28 mouse cellular contexts compared by ENCODE assay signal in genomic region chr15:5493286-5493685, GRCm38 (mm10).
DNase-seq lines count a peak whose midpoint lies in the region; ATAC-seq and TF ChIP-seq lines count a peak whose summit lies in the region.
"Had no signal": no experiment of that assay in that cellular context is flagged by ENCODE, and none has a peak within 500 bp of the region (broad histone marks: within the 10 kb centered on the region; RNA-seq: fewer than 3 reads in every experiment).

No protein-coding gene starts in this region.

- no peaks in the 10 kb centered on the region for H3K27me3 ChIP-seq in kidney, postnatal 0 days (ENCODE audit: insufficient read depth, low read length)
- H3K27me3 ChIP-seq: embryonic facial prominence, embryonic 15.5 days; heart, embryonic 12.5 days; limb, embryonic 13.5 days; megakaryocyte, embryonic 14.5 days; midbrain, embryonic 13.5 days had no signal

- H3K4me1 ChIP-seq in kidney, postnatal 0 days (replicated peaks; ENCODE audit: insufficient read depth, low read length) = no peaks in the 10 kb centered on the region
- H3K4me1 ChIP-seq: embryonic facial prominence, embryonic 10.5 days; embryonic facial prominence, embryonic 15.5 days; heart, embryonic 12.5 days; limb, embryonic 13.5 days; midbrain, embryonic 13.5 days had no signal

- no peaks in the 10 kb centered on the region for H3K36me3 ChIP-seq in kidney, postnatal 0 days (ENCODE audit: insufficient read depth, low read length)
- H3K36me3 ChIP-seq: embryonic facial prominence, embryonic 10.5 days; embryonic facial prominence, embryonic 15.5 days; G1E; heart, embryonic 12.5 days; limb, embryonic 13.5 days; midbrain, embryonic 13.5 days had no signal

- DNase-seq in kidney, postnatal 0 days (ENCODE audit: low spot score) = peak; percentile 36
- DNase-seq in kidney, postnatal 36 days = no peak
- DNase-seq in lung, postnatal 10 days = peak; percentile 6
- no peak for DNase-seq in lung, postnatal 25 days (ENCODE audit: low spot score)
- no peak for DNase-seq in thymus, postnatal 10 days (ENCODE audit: low spot score in 2 of 2)
- DNase-seq in urinary bladder, postnatal 10 days (ENCODE audit: low spot score) = no peak
- DNase-seq: adrenal gland, adult 8-10 months; cerebellum, adult 2 months; cerebellum, postnatal 14 days; gastrocnemius, adult 2 months; gastrocnemius, postnatal 36 days; heart, adult 2 months; kidney, adult 11 months; kidney, postnatal 25 days; lung, postnatal 14 days; thymus, postnatal 25 days had no signal

- no peak overlapping the region for H3K4me3 ChIP-seq in kidney, postnatal 0 days (replicated peaks; ENCODE audit: low read depth, low read length)
- H3K4me3 ChIP-seq: embryonic facial prominence, embryonic 10.5 days; embryonic facial prominence, embryonic 15.5 days; gastrocnemius, adult 2 months; heart, adult 2 months; heart, embryonic 12.5 days; limb, embryonic 13.5 days; megakaryocyte, embryonic 14.5 days; midbrain, embryonic 13.5 days had no signal

- no peak for ATAC-seq in kidney, postnatal 0 days (replicated peaks; ENCODE audit: low FRiP score, low read depth)
- ATAC-seq in CD4-positive, CD25-positive, alpha-beta regulatory T cell, adult 4 months = peak; percentile 26
- peak; percentile 70 for ATAC-seq in megakaryocyte-erythroid progenitor cell, adult 5-6 weeks (replicated peaks; ENCODE audit: low FRiP score, low TSS enrichment, poor library complexity, severe bottlenecking)
- ATAC-seq: forebrain, embryonic 14.5 days; midbrain, embryonic 13.5 days had no signal

- no peak overlapping the region for H3K27ac ChIP-seq in kidney, postnatal 0 days
- H3K27ac ChIP-seq: embryonic facial prominence, embryonic 10.5 days; embryonic facial prominence, embryonic 15.5 days; gastrocnemius, adult 2 months; heart, adult 2 months; hindbrain, embryonic 14.5 days; limb, embryonic 13.5 days; midbrain, embryonic 13.5 days had no signal

- no peaks in the 10 kb centered on the region for H3K9me3 ChIP-seq in kidney, postnatal 0 days (replicated peaks; ENCODE audit: low read length)
- H3K9me3 ChIP-seq: embryonic facial prominence, embryonic 10.5 days; embryonic facial prominence, embryonic 15.5 days; G1E; heart, embryonic 12.5 days; limb, embryonic 13.5 days; megakaryocyte, embryonic 14.5 days; midbrain, embryonic 13.5 days had no signal

- no peak for TF ChIP-seq CTCF in kidney, postnatal 0 days (IDR thresholded peaks at IDR 0.05; ENCODE audit: low read depth)

- H3K4me2 ChIP-seq in kidney, postnatal 0 days (ENCODE audit: low read length) = no peak overlapping the region
- H3K4me2 ChIP-seq: embryonic facial prominence, embryonic 15.5 days; heart, embryonic 12.5 days; hindbrain, embryonic 14.5 days; limb, embryonic 13.5 days; liver, embryonic 11.5 days; midbrain, embryonic 13.5 days had no signal

- 80% methylated on average over 3 of the region's 3 CpGs for WGBS in kidney, postnatal 0 days

- no peak overlapping the region for H3K9ac ChIP-seq in kidney, postnatal 0 days (ENCODE audit: low read depth, low read length)
- H3K9ac ChIP-seq: embryonic facial prominence, embryonic 15.5 days; heart, embryonic 12.5 days; hindbrain, embryonic 14.5 days; limb, embryonic 13.5 days; midbrain, embryonic 13.5 days had no signal

Comparison
In these comparisons a context has a peak if more than half of its experiments do, and no peak if none do; other contexts are left out.
1. DNase-seq: peak in kidney, postnatal 0 days (single experiment) and lung, postnatal 10 days (single experiment); none in kidney, postnatal 36 days (0 of 2), lung, postnatal 25 days (single experiment), thymus, postnatal 10 days (0 of 2) and urinary bladder, postnatal 10 days (single experiment).